Comparison of ENCODE assay signal across 9 mouse cellular contexts in genomic region chr11:36302096-36302495, GRCm38 (mm10).
DNase-seq lines count a peak whose midpoint lies in the region; TF ChIP-seq lines count a peak whose summit lies in the region.
"Had no signal": no experiment of that assay in that cellular context is flagged by ENCODE, and none has a peak within 500 bp of the region (broad histone marks: within the 10 kb centered on the region; RNA-seq: fewer than 3 reads in every experiment).

No protein-coding gene starts in this region.

- DNase-seq in heart, adult 18-20 months, result peak; percentile 4 to 15
- no peak for DNase-seq in heart, postnatal 25 days (ENCODE audit: low spot score)
- peak; percentile 76 for DNase-seq in left cerebral cortex, postnatal 4 days
- DNase-seq in left cerebral cortex, adult 11 months (ENCODE audit: low spot score), result no peak
- DNase-seq in adrenal gland, postnatal 14 days, result peak; percentile 22
- peak; percentile 48 for DNase-seq in brain, embryonic 14.5 days (ENCODE audit: low read depth)
- no peak for DNase-seq in right cerebral cortex, adult 18-20 months
- DNase-seq in embryo, embryonic 9.5 days (ENCODE audit: extremely low spot score), result no peak
- DNase-seq: kidney, postnatal 25 days had no signal

- TF ChIP-seq POLR2A in brain, embryonic 14.5 days (IDR thresholded peaks at IDR 0.05; ENCODE audit: borderline replicate concordance, extremely low read depth, insufficient read depth, insufficient read length, poor library complexity, severe bottlenecking), result no peak

- intact Hi-C loops in heart, postnatal 25 days (cut with DNase I), result no loop called here
- intact Hi-C loops in left cerebral cortex, postnatal 4 days (cut with DNase I), result no loop called here

- TF ChIP-seq CTCF in brain, embryonic 14.5 days (IDR thresholded peaks at IDR 0.05; ENCODE audit: borderline replicate concordance, extremely low read depth, insufficient read depth, insufficient read length), result no peak

Comparison
In these comparisons a context has a peak if more than half of its experiments do, and no peak if none do; other contexts are left out.
1. DNase-seq: peak in heart, adult 18-20 months (2 of 2), left cerebral cortex, postnatal 4 days (single experiment), adrenal gland, postnatal 14 days (single experiment) and brain, embryonic 14.5 days (single experiment); none in heart, postnatal 25 days (single experiment), left cerebral cortex, adult 11 months (single experiment), right cerebral cortex, adult 18-20 months (single experiment) and embryo, embryonic 9.5 days (single experiment).